Mouse (Mus musculus): ENCODE measurements around the gene Polg2. TPM values are rescaled to one million over a fixed set of nuclear protein-coding genes. Genes with fewer than 3 reads are reported as not detected.

Polg2 gene
- 7.9 and 8.4 TPM in 2 replicates for polyA plus RNA-seq (2015; fragmentation: Nextera tagmentation; extraction: Ambion mirVana)

DNA sequence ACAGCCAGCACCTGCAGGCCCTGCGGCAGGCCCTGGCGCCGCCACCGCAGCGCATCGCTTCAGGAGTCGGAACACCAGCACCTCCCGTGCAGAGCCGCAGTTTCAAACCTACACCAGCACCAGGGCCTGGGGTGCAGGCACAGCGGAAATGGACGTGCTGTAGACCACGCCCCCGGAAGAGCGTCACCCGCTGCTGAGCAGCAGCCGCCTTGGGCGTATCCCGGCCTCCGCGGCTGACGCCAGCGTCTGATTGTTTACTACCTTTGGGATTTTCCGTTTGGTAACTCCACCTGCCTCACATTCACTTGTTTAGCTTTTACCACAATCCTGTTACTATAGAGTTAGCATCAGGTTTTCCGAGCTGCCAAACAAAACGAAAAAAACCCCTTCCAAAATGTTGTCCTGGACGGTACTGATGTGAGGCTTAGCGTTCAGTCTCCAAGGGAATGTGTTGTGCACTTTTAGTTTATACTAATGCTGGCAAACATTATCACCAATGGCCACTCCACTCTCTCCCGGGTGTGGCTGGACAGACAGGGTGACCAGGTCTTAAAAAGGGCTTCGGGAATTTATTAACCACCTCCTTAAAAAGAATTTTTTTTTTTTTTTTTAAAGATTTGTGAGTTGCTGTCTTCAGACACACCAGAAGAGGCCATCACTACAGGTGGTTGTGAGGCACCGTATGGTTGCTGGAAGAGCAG, at the start of gene Polg2:
Gene Polg2 (minus strand): TSS at position 150 of the 701 bp plus-strand sequence.
- peaks cover 15% of the 10 kb centered on the region for H3K4me1 ChIP-seq (ENCODE audit: insufficient read depth)
- H3K4me3 ChIP-seq (ENCODE audit: low read depth, low read length) = peak within 1 kb of the TSS; percentile 67
- peak within 1 kb of the TSS; percentile 93 for H3K27ac ChIP-seq (ENCODE audit: low read depth)
- peak within 1 kb of the TSS; percentile 88 for H3K4me2 ChIP-seq (ENCODE audit: low read depth, low read length)
- 4% methylated on average over 30 of the region's 30 CpGs for WGBS (ENCODE audit: insufficient replicate concordance)
- peak; percentile 97 for ATAC-seq
- peak within 1 kb of the TSS; percentile 86 for H3K9ac ChIP-seq (replicated peaks)
- H3K27me3 ChIP-seq (ENCODE audit: insufficient read depth, low read length) = no peaks in the 10 kb centered on the region
- peak; percentile 58; the same call in 1 of the 2 replicates for TF ChIP-seq EP300 (IDR thresholded peaks at IDR 0.05; ENCODE audit: low read depth)
- TF ChIP-seq CTCF (IDR thresholded peaks at IDR 0.05; ENCODE audit: low read depth) = no peak
- DNase-seq = peak; percentile 93
- peaks cover 63% of the 10 kb centered on the region for H3K36me3 ChIP-seq (replicated peaks; ENCODE audit: insufficient read depth, low read length)
- H3K9me3 ChIP-seq (ENCODE audit: low read length) = no peaks in the 10 kb centered on the region

DNA sequence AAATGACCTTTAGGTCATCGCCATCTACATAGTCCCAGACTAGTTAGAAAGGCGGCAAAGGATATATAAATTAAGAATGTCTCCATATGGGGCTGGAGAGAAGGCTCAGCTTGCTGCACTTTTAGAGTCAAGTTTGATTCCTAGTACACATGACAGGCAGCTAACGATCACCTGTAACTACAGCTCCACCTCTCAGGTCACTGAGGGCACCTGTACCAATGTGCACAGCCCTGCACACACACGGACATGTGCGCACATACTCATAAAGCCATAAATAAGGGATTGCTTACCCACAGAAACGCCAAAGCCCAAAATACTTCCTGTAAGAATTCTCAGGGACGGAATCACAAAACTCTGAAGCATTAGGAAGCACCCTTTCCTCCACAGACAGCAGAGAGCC, 48.7 kb upstream of the Polg2 start:
- Histone ChIP-seq H3K4me2 (ENCODE audit: low read depth, low read length) (no peak overlapping the region), H3K4me3 (ENCODE audit: low read depth, low read length) (no peak overlapping the region), H3K27ac (ENCODE audit: low read depth) (no peak overlapping the region), H3K9me3 (ENCODE audit: low read length) (no peaks in the 10 kb centered on the region), H3K27me3 (ENCODE audit: insufficient read depth, low read length) (no peaks in the 10 kb centered on the region), H3K36me3 (replicated peaks; ENCODE audit: insufficient read depth, low read length) (peaks cover 47% of the 10 kb centered on the region), H3K4me1 (ENCODE audit: insufficient read depth) (no peaks in the 10 kb centered on the region), H3K9ac (replicated peaks) (no peak overlapping the region)
- no peak for ATAC-seq
- no peak for TF ChIP-seq EP300 (IDR thresholded peaks at IDR 0.05; ENCODE audit: low read depth)
- no peak for TF ChIP-seq CTCF (IDR thresholded peaks at IDR 0.05; ENCODE audit: low read depth)
- 92% methylated on average over 7 of the region's 7 CpGs for WGBS (ENCODE audit: insufficient replicate concordance)
- no peak for DNase-seq

DNA sequence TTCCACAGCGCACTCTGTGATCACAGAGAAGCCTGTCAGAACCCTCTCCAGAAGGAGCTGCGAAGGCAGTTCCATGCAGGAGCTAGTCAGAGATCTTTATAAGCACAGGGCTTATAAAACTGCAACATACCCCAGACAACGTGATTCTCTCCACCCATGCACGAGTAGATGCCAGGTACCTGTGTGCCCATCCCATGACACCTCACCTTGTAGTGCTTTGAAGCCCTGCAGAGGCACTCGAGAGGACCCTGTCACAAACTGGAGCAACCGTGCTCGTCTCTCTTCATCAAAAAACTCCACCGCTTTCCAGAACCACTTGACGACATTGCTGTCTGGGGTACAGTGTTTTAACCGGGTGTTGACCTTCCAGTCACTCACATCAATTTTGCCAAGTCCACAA, 45.1 kb upstream of the Polg2 start:
- Histone ChIP-seq H3K9ac (replicated peaks) (no peak overlapping the region), H3K4me3 (ENCODE audit: low read depth, low read length) (no peak overlapping the region), H3K27ac (ENCODE audit: low read depth) (no peak overlapping the region), H3K4me2 (ENCODE audit: low read depth, low read length) (no peak overlapping the region), H3K36me3 (replicated peaks; ENCODE audit: insufficient read depth, low read length) (peaks cover 45% of the 10 kb centered on the region), H3K27me3 (ENCODE audit: insufficient read depth, low read length) (no peaks in the 10 kb centered on the region), H3K4me1 (ENCODE audit: insufficient read depth) (no peaks in the 10 kb centered on the region), H3K9me3 (ENCODE audit: low read length) (no peaks in the 10 kb centered on the region)
- no peak for DNase-seq
- 86% methylated on average over 10 of the region's 10 CpGs for WGBS (ENCODE audit: insufficient replicate concordance)
- ATAC-seq = no peak
- no peak for TF ChIP-seq EP300 (IDR thresholded peaks at IDR 0.05; ENCODE audit: low read depth)
- TF ChIP-seq CTCF (IDR thresholded peaks at IDR 0.05; ENCODE audit: low read depth) = no peak

GRCm38 (mm10) chr11:106823741-106824140, 44.4 kb upstream of the Polg2 start:
- peaks cover 49% of the 10 kb centered on the region for H3K36me3 ChIP-seq (replicated peaks; ENCODE audit: insufficient read depth, low read length)
- ATAC-seq = no peak

DNA sequence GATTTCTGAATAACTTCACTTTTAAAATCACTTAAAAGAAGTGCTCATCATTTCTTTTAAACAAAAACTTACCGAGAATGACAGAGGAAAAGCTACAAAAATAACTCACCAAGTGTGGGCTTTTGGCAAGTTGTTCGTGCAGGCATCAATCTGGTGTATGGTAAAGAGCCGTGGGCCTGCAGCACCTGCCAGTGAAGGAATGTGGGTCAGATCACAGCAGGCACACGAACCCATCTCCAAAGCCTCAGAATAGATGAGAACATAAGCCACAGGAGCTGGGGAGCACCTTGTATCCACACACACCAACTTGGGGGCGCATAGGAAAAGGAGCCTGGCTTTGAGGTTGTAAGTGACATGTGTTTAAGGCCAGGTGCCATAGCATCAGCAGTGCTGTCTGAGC, 43.6 kb upstream of the Polg2 start:
- peaks cover 49% of the 10 kb centered on the region for H3K36me3 ChIP-seq (replicated peaks; ENCODE audit: insufficient read depth, low read length)
- 80% methylated on average over 5 of the region's 5 CpGs for WGBS (ENCODE audit: insufficient replicate concordance)

More at GRCm38 (mm10) chr11:106823741-106824140, 44.4 kb upstream of the Polg2 start:
- Histone ChIP-seq H3K9ac (replicated peaks) (no peak overlapping the region), H3K4me2 (ENCODE audit: low read depth, low read length) (no peak overlapping the region), H3K4me3 (ENCODE audit: low read depth, low read length) (no peak overlapping the region), H3K27me3 (ENCODE audit: insufficient read depth, low read length) (no peaks in the 10 kb centered on the region), H3K9me3 (ENCODE audit: low read length) (no peaks in the 10 kb centered on the region), H3K4me1 (ENCODE audit: insufficient read depth) (0 out of 2 replicates have a peak, but pooled peaks cover 5% of the 10 kb centered on the region), H3K27ac (ENCODE audit: low read depth) (no peak overlapping the region)
- WGBS (ENCODE audit: insufficient replicate concordance) = 91% methylated on average over 8 of the region's 8 CpGs
- TF ChIP-seq CTCF (IDR thresholded peaks at IDR 0.05; ENCODE audit: low read depth) = no peak
- no peak for DNase-seq

DNA sequence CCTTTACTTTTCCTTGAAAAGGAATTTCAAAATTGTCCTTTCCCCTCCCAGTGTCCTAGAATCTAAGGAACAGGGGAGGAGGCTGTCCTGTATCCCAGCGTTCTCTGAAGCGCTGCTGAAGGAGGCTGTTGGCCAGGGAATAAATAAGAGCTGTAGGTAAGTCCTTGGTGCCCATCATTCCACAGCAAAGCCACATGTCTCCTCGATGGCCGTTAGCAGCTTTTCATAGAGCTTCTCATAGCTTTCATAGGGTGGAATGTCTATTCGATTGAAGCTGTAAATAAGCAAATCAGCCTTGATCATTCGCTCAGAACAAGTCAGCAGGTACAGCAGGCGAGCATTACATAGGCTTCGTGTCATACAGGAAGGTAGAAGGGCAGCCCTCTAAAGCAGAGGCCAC, 43.2 kb upstream of the Polg2 start:
- 88% methylated on average over 8 of the region's 8 CpGs for whole genome bisulfite sequencing (ENCODE audit: insufficient replicate concordance)

More for the DNA sequence above, 43.6 kb upstream of the Polg2 start:
- Histone ChIP-seq H3K9me3 (ENCODE audit: low read length) (no peaks in the 10 kb centered on the region), H3K4me3 (ENCODE audit: low read depth, low read length) (no peak overlapping the region), H3K4me1 (ENCODE audit: insufficient read depth) (0 out of 2 replicates have a peak, but pooled peaks cover 6% of the 10 kb centered on the region), H3K27ac (ENCODE audit: low read depth) (no peak overlapping the region), H3K27me3 (ENCODE audit: insufficient read depth, low read length) (no peaks in the 10 kb centered on the region), H3K9ac (replicated peaks) (no peak overlapping the region), H3K4me2 (ENCODE audit: low read depth, low read length) (no peak overlapping the region)
- TF ChIP-seq CTCF (IDR thresholded peaks at IDR 0.05; ENCODE audit: low read depth) (no peak), EP300 (IDR thresholded peaks at IDR 0.05; ENCODE audit: low read depth) (no peak)
- ATAC-seq = no peak
- no peak for DNase-seq

More for the DNA sequence above, 43.2 kb upstream of the Polg2 start:
- DNase-seq = no peak
- Histone ChIP-seq H3K27me3 (ENCODE audit: insufficient read depth, low read length) (no peaks in the 10 kb centered on the region), H3K9me3 (ENCODE audit: low read length) (no peaks in the 10 kb centered on the region), H3K9ac (replicated peaks) (no peak overlapping the region), H3K4me3 (ENCODE audit: low read depth, low read length) (no peak overlapping the region), H3K27ac (ENCODE audit: low read depth) (no peak overlapping the region), H3K4me2 (ENCODE audit: low read depth, low read length) (no peak overlapping the region), H3K4me1 (ENCODE audit: insufficient read depth) (0 out of 2 replicates have a peak, but pooled peaks cover 6% of the 10 kb centered on the region), H3K36me3 (replicated peaks; ENCODE audit: insufficient read depth, low read length) (peaks cover 50% of the 10 kb centered on the region)
- no peak for ATAC-seq
- TF ChIP-seq EP300 (IDR thresholded peaks at IDR 0.05; ENCODE audit: low read depth) = no peak
- no peak for TF ChIP-seq CTCF (IDR thresholded peaks at IDR 0.05; ENCODE audit: low read depth)

All from liver, postnatal 0 days (tissue).